Mouse (Mus musculus): ENCODE results near the gene Utf1.

The Utf1 gene

DNA sequence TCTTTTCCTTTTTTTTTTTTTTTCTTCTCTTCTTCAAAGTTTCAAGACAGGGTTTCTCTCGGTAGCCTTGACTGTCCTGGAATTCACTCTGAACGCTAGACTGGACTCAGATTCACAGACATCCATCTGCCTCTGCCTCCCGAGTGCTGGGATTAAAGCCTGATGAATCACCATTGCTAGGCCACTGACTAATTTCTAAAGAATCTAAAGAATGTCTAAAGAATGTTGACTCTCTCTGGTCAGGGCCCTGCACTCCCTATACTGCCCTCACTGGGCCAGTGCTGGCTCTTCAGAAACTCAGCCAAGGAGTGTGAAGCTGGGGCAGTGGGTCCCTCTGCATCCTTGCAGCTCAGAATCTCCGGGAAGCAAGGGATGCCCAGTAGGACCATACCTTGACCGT lies 31.9 kb downstream of the Utf1 start:
- DNase-seq: no peak

DNA sequence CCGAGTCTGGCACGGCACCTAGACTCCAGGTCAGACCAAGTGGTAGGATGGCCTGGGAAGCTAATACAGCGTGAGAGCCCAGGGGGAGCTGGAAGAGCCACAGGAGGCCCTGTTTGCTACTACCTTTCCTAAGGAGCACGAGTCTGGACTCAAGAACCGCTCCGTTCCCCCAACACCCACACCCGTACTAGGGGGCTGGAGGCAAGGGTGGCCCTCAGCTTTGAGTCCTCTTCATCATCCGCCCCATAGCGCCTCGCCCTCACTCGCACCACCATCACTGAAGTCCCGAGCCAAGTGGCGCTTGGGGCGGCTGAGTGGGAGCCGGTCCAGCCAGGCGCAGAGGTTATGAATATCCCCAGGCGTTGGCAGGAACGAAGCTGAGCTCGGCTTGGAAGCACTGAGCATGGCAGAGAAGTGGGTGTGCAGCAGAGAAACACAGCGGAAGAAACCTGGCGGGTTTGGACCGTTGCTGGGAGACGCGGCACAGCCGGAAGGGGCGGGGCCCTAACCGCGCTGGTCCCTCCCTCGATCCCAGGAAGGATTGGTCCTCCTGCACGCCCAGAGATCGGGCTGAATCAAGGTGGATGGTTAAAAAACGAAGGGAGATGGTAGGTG lies 34.8 kb downstream of the Utf1 start, which contains the start of gene 6430531B16Rik:
Gene 6430531B16Rik (minus strand): TSS at position 478 of the 615 bp plus-strand sequence.
- peak; percentile 94 for DNase-seq

DNA sequence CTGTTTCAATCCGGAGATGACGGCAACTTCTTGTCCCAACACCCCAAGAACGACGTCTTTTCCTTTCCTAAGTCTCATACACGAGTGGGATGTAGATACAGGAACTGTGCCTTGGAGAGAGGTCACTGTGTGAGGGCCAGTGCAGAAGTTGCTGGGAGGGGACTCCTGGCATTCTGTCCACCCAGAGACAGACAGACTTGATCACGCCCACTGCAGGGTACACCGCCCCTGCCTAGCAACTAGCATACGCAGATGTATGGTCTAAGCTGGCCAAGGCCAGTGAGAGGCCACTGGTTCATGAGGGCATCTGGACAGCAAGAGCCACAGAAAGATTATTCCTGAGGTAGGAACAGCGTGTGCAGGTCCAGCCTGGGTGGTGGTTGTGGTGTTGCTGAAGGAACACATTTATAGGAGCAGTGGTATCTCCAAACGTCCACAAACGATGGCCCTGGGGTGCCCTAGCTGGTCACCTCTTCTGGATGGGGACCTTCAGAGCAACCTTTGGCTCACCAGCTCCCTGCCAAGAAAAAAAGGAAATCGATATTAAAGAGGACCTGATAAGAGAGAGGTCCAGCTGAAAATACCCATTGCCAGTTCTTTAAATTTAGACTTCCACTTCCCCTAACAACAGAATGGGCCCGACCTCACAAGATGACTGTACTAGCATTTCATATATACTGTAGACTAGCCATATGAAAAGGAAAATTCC lies 35.6 kb downstream of the Utf1 start:
- DNase-seq: peak; percentile 25

DNA sequence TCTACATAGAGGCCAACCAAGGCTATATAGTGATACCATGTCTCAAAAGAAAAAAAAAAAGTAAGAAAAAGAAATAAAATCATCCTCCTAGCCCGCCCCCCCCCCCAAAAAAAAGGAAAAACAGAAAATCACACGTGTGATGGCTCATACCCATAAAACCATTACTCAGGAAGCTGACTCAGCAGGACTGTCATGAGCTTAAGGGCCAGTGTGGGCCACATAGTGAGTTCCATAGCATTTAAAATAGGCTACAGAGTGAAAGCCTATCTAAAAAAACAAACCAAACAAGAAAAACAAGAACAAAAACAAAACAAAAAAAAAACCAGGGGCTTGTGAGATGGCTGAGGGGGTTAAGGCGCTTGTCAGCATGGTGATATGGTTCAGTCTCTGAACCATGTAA lies 37.2 kb downstream of the Utf1 start:
- DNase-seq: no peak

DNA sequence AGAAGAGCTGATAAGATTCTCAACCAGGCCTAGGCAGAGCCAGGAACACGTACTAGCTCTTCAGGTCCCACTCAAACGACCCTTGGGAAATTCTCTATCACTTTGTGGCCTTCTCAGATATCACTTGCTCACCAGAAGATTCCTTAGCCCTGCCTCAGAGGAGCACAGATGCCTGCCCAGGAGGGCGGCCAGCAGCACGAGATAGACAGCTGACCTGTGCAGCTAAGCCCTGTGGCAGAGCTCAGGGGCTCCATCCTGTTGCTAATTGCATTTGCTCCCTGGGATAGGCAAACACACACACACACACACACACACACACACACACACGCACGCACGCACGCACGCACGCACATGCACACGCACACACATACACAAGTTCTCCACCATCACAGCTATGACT lies 38.5 kb downstream of the Utf1 start:
- no peak for DNase-seq

DNA sequence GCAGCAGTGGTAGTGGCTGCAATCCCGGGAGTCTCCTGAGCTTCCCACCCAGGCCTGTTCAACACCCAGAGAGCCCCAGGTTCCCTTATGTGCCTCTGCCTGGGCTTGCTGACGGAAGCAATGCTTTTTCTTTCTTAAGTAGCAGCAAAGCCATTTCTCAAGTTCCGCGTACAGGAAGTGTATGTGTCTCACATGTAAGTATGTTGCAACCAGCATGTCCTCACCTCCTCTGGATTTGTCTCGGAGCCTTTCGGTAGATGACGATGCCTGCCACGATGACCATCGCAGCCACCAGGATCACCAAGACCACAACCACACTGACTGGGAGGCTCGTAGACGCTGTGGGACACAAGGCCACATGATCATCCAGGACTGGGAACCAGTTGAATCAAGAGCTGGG lies 40.9 kb downstream of the Utf1 start:
- DNase-seq: no peak

DNA sequence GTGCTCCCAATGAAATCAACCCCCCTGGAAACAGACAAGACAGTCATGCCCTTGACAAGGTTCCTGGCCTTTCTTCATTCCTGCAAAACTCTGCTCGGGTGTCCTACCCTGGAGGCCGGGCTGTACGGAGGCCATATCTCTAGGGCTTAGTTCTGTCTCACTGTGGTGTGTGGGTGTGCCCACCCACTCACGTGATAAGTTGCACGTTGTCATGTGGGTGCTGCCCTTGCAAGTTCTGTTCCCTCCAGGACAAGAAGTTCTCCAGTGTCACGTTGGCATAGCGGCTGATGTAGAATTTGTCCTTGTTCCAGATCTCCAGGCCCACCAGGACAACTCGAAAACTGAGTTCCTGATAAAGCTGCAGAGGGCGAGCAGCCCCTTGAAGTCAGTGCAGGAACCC lies 44.7 kb downstream of the Utf1 start:
- no peak for DNase-seq

DNA sequence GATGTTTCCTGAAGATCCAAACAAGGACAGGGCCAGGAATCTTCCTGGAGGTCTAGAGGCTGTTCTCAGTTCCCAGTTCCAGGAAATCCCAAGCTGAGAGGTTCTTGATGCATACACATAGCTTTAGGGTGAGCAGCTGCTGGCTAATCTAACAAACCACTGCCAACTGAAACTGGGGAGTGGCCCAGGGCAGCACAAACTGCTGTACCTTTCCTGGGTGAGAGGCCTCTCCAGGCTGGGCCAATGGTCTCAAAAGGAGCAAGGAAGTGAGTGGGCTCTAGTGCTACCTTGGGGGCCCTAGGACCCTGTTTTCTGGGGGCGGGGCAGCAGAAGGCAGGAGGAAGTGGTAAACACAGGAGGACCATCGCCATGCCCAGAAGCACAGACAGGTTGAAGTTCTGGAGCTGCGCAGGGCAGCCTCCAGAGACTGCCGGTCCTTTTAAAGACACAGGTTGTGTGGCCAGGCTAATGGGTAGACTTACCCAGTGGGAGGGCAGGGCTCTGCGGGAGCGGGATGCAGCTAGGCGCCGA lies 47.3 kb downstream of the Utf1 start:
- no peak for DNase-seq

DNA sequence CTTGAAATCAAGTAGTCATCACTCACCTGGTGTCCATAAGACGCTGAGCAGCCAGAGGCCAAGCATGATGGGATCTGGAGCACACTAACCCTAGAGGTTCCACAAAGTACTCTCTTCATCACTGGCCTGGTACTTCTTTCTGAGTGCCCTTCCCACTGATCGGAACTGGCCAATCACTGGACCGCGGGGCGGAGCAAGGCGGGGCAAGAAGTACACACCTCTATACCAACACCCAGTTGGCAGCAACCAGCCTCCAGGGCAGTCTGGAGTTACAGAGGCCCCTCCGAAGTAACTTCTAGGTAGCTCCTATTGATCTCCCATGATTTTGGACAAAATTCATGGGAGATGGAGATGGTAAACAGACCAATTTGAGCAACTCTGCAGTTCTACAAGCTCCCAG lies 48.8 kb downstream of the Utf1 start, which contains the start of gene Adam8:
Gene Adam8 (minus strand): TSS at position 157 of the 400 bp plus-strand sequence.
- no peak for DNase-seq

DNA sequence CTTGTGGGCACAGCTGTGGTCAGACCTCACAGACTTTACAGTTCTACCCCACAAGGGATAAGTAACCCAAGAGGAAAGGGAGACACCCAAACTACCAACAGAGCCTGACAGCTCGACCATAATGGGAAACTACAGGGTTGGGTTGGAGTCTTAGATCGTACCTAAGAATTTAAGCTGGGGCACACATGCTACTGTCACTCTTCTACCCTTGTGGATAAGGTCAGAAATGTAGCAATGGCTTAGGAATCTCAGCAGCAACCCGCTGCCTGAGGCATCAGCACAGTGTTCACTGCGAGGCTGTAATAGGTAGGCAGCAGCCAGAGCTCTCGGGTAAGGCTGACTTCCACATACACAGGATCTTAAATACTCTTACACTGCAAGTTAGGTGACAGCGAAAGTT lies 49.9 kb downstream of the Utf1 start:
- no peak for DNase-seq

DNA sequence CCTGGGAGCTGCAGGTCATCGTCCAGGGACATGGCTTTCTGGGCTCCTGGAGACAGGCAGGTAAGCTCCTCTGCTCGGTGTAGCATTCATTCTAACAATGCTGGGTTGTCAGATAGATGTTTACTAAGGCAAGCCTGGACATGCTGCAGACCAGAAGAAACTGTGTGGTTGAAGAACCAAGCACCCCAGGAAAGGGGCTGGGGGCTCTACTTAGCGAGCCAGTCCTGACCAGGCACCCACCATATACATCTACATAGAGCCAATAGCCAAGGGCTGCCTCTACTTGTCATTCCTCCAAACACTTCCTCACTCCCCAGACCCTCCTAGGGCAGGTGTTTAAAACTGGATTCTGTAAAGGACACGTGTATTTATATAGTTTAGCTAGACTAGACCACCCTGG lies 50.6 kb downstream of the Utf1 start:
- DNase-seq: no peak

DNA sequence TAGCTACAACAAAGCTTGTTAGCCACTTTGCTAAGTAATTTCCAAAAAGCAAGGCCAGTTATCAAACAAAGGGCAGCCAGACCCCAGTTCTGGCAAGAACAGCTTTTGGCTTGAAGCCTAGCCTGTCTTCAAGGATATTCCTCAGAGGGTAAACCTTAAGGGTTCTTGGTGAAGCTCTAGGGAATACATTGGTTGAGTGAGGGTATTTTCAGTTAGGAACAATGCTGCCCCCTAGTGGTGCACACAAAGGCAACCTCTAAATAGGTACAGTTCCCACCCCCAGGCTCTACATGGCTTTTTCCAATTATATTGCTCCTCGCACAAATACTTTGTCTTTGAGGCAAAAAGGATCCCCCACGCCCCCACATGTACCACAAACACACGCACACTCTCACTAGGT lies 51.1 kb downstream of the Utf1 start:
- peak; percentile 71 for DNase-seq
